In genomic region chr11:90136307-90136706, GRCm38 (mm10) we compare ENCODE assay signal across 21 mouse cellular contexts. TPM values are rescaled to one million over a fixed set of nuclear protein-coding genes. Genes with fewer than 3 reads are reported as not detected.
DNase-seq lines count a peak whose midpoint lies in the region; ATAC-seq and TF ChIP-seq lines count a peak whose summit lies in the region.
"Had no signal": no experiment of that assay in that cellular context is flagged by ENCODE, and none has a peak within 500 bp of the region (broad histone marks: within the 10 kb centered on the region; RNA-seq: fewer than 3 reads in every experiment).

No protein-coding gene starts in this region.

- peak; percentile 80 for DNase-seq in heart, adult 11 months
- no peak for DNase-seq in heart, postnatal 4 days
- DNase-seq in liver, postnatal 0 days = no peak
- no peak for DNase-seq in liver, embryonic 11.5 days (ENCODE audit: low spot score)
- peak; percentile 19 for DNase-seq in midbrain, embryonic 11.5 days (ENCODE audit: low spot score, missing footprints)
- DNase-seq in G1E (ENCODE audit: low spot score) = no peak
- no peak for DNase-seq in thymus, postnatal 10 days (ENCODE audit: low spot score in 2 of 2)
- DNase-seq: adrenal gland, adult 2 months; adrenal gland, adult 8-10 months; adrenal gland, postnatal 10 days; adrenal gland, postnatal 14 days; adrenal gland, postnatal 25 days; adrenal gland, postnatal 36 days; B cell, adult 2 months; cerebellum, adult 11 months; cerebellum, adult 11-12 months; cerebellum, adult 18-20 months had no signal

- no peak for ATAC-seq in liver, postnatal 0 days
- ATAC-seq in liver, embryonic 11.5 days (replicated peaks; ENCODE audit: low FRiP score) = no peak
- ATAC-seq in midbrain, embryonic 11.5 days (ENCODE audit: low FRiP score) = no peak
- no peak for ATAC-seq in midbrain, embryonic 13.5 days
- ATAC-seq in G1E (ENCODE audit: extremely low read depth, insufficient number of reproducible peaks, low FRiP score, poor library complexity, severe bottlenecking) = peak; percentile 40; the same call in 1 of the 2 replicates
- ATAC-seq: activated CD4-positive, CD25-positive, alpha-beta regulatory T cell, adult 4 months; CD4-positive, CD25-positive, alpha-beta regulatory T cell, adult 4 months; Patski had no signal

- H3K4me1 ChIP-seq in liver, postnatal 0 days (ENCODE audit: insufficient read depth) = no peaks in the 10 kb centered on the region
- H3K4me1 ChIP-seq in liver, embryonic 11.5 days (replicated peaks; ENCODE audit: control insufficient read depth, insufficient read depth, low read length) = no peaks in the 10 kb centered on the region
- 0 out of 2 replicates have a peak, but pooled peaks cover 2% of the 10 kb centered on the region for H3K4me1 ChIP-seq in midbrain, embryonic 11.5 days (ENCODE audit: control insufficient read depth, insufficient read depth, low read length)
- H3K4me1 ChIP-seq in midbrain, embryonic 13.5 days (replicated peaks) = no peaks in the 10 kb centered on the region
- peaks cover 9% of the 10 kb centered on the region for H3K4me1 ChIP-seq in G1E (ENCODE audit: insufficient read depth, low read depth, low read length)

- H3K36me3 ChIP-seq in liver, postnatal 0 days (replicated peaks; ENCODE audit: insufficient read depth, low read length) = no peaks in the 10 kb centered on the region
- H3K36me3 ChIP-seq in liver, embryonic 11.5 days (ENCODE audit: control insufficient read depth, insufficient read depth, low read length) = no peaks in the 10 kb centered on the region
- no peaks in the 10 kb centered on the region for H3K36me3 ChIP-seq in midbrain, embryonic 11.5 days (ENCODE audit: control insufficient read depth, insufficient read depth, low read length)
- no peaks in the 10 kb centered on the region for H3K36me3 ChIP-seq in midbrain, embryonic 13.5 days
- no peaks in the 10 kb centered on the region for H3K36me3 ChIP-seq in G1E (replicated peaks)

- H3K27me3 ChIP-seq in liver, postnatal 0 days (ENCODE audit: insufficient read depth, low read length) = no peaks in the 10 kb centered on the region
- H3K27me3 ChIP-seq in liver, embryonic 11.5 days (replicated peaks; ENCODE audit: control insufficient read depth, insufficient read depth, low read length) = no peaks in the 10 kb centered on the region
- H3K27me3 ChIP-seq in midbrain, embryonic 11.5 days (ENCODE audit: control insufficient read depth, insufficient read depth, low read length) = no peaks in the 10 kb centered on the region
- no peaks in the 10 kb centered on the region for H3K27me3 ChIP-seq in midbrain, embryonic 13.5 days
- H3K27me3 ChIP-seq in G1E (ENCODE audit: insufficient read depth, low read length) = no peaks in the 10 kb centered on the region

- H3K9ac ChIP-seq in liver, postnatal 0 days (replicated peaks) = no peak overlapping the region
- no peak overlapping the region for H3K9ac ChIP-seq in liver, embryonic 11.5 days (ENCODE audit: low read depth, low read length)
- no peak overlapping the region for H3K9ac ChIP-seq in midbrain, embryonic 11.5 days (ENCODE audit: low read length)
- no peak overlapping the region for H3K9ac ChIP-seq in midbrain, embryonic 13.5 days (replicated peaks)

- TF ChIP-seq EP300 in liver, postnatal 0 days (IDR thresholded peaks at IDR 0.05; ENCODE audit: low read depth) = peak; percentile 70

- H3K27ac ChIP-seq in liver, postnatal 0 days (ENCODE audit: low read depth) = no peak overlapping the region
- H3K27ac ChIP-seq in liver, embryonic 11.5 days (ENCODE audit: low read depth, low read length) = no peak overlapping the region
- H3K27ac ChIP-seq in midbrain, embryonic 11.5 days (ENCODE audit: low read depth, low read length) = no peak overlapping the region
- no peak overlapping the region for H3K27ac ChIP-seq in midbrain, embryonic 13.5 days

- H3K4me3 ChIP-seq in liver, postnatal 0 days (ENCODE audit: low read depth, low read length) = no peak overlapping the region
- no peak overlapping the region for H3K4me3 ChIP-seq in liver, embryonic 11.5 days (ENCODE audit: low read depth, low read length)
- no peak overlapping the region for H3K4me3 ChIP-seq in midbrain, embryonic 11.5 days (ENCODE audit: low read depth, low read length)
- H3K4me3 ChIP-seq in midbrain, embryonic 13.5 days (replicated peaks) = no peak overlapping the region
- no peak overlapping the region for H3K4me3 ChIP-seq in G1E (ENCODE audit: low read depth, low read length)

- H3K9me3 ChIP-seq in liver, postnatal 0 days (ENCODE audit: low read length) = no peaks in the 10 kb centered on the region
- no peaks in the 10 kb centered on the region for H3K9me3 ChIP-seq in liver, embryonic 11.5 days (ENCODE audit: control insufficient read depth, low read length)
- no peaks in the 10 kb centered on the region for H3K9me3 ChIP-seq in midbrain, embryonic 11.5 days (ENCODE audit: control insufficient read depth, low read length)
- H3K9me3 ChIP-seq in midbrain, embryonic 13.5 days = no peaks in the 10 kb centered on the region
- H3K9me3 ChIP-seq in G1E (replicated peaks) = peaks cover 3% of the 10 kb centered on the region

- 66% methylated on average over 7 of the region's 7 CpGs for WGBS in liver, postnatal 0 days (ENCODE audit: insufficient replicate concordance)
- WGBS in liver, embryonic 11.5 days = 69% methylated on average over 7 of the region's 7 CpGs
- WGBS in midbrain, embryonic 11.5 days = 90% methylated on average over 7 of the region's 7 CpGs
- WGBS in midbrain, embryonic 13.5 days = 92% methylated on average over 7 of the region's 7 CpGs

- H3K4me2 ChIP-seq in liver, postnatal 0 days (ENCODE audit: low read depth, low read length) = no peak overlapping the region
- H3K4me2 ChIP-seq in liver, embryonic 11.5 days = no peak overlapping the region
- H3K4me2 ChIP-seq in midbrain, embryonic 11.5 days = no peak overlapping the region
- no peak overlapping the region for H3K4me2 ChIP-seq in midbrain, embryonic 13.5 days (replicated peaks)

- no peak for TF ChIP-seq CTCF in liver, postnatal 0 days (IDR thresholded peaks at IDR 0.05; ENCODE audit: low read depth)
- TF ChIP-seq CTCF in G1E (IDR thresholded peaks at IDR 0.05; ENCODE audit: low read depth, low read length) = no peak

RNA-seq across cellular contexts. Expression of gene Gm45716, which starts 51.2 kb away (rescaled TPM):
- 10 to 100 TPM; 26.6 to 30.4 TPM for total RNA-seq in heart, postnatal 4 days (2021)
- 48.7 and 56.5 TPM in 2 replicates for polyA plus RNA-seq in liver, postnatal 0 days (2015; fragmentation: Nextera tagmentation; extraction: Ambion mirVana)
- 6.3 and 7.3 TPM in 2 replicates for polyA plus RNA-seq in liver, embryonic 11.5 days (2014; fragmentation: Nextera tagmentation; extraction: Ambion mirVana)
- 19.3 and 20.4 TPM in 2 replicates for polyA plus RNA-seq in midbrain, embryonic 11.5 days (2014; fragmentation: Nextera tagmentation; extraction: Ambion mirVana)
- polyA plus RNA-seq in midbrain, embryonic 13.5 days (2015; fragmentation: Nextera tagmentation; extraction: Ambion mirVana) = 25.4 and 25.5 TPM in 2 replicates
- total RNA-seq in G1E (2014; fragmentation: Nextera tagmentation) (0.97 and 2.3 TPM in 2 replicates), G1E (2017) (2.4 and 4.3 TPM in 2 replicates)
- 0.61 and 0.77 TPM in 2 replicates for polyA plus RNA-seq in G1E (2012)

Comparison
In these comparisons a context has a peak if more than half of its experiments do, and no peak if none do; other contexts are left out.
1. DNase-seq: peak in heart, adult 11 months (single experiment) and midbrain, embryonic 11.5 days (single experiment); none in heart, postnatal 4 days (single experiment), liver, postnatal 0 days (single experiment), liver, embryonic 11.5 days (single experiment), G1E (single experiment) and thymus, postnatal 10 days (0 of 2).